Mouse (Mus musculus): ENCODE measurements around the gene Ccdc102a.

- no peak for TF ChIP-seq CTCF (IDR thresholded peaks at IDR 0.05)
- no peak for TF ChIP-seq POLR2A (IDR thresholded peaks at IDR 0.05; ENCODE audit: insufficient read depth, low read depth, low read length)
These were observed 17.3 kb upstream of the Ccdc102a start for GRCm38 (mm10) chr8:94935172-94935571.
